Mouse (Mus musculus) heart, embryonic 12.5 days (tissue): ENCODE results near the gene Lrrc43. TPM values are rescaled to one million over a fixed set of nuclear protein-coding genes. Genes with fewer than 3 reads are reported as not detected.
"Not testable (repeated sequence)": the region's sequence is repeated elsewhere in the genome, so short reads cannot be mapped to it uniquely, and the experiment has no call there.

ENCODE experiments used
- ATAC-seq: fragments of 200-750 bp; cut with Nextera tagmentation; 2 replicates; pipeline ENCODE4 v1.8.0; 2017; ENCODE audit warnings: moderate TSS enrichment, moderate library complexity; ENCODE audit not compliant: insufficient number of reproducible peaks, low FRiP score
- H3K27ac ChIP-seq: fragments of 300-500 bp; sonication (generic); 2 replicates; pipeline ENCODE4 v1.5.1; 2016; ENCODE audit warnings: mild to moderate bottlenecking, moderate library complexity; ENCODE audit not compliant: poor library complexity, severe bottlenecking
- H3K27me3 ChIP-seq: fragments of 300-500 bp; sonication (generic); replicated peaks from 2 replicates; pipeline ENCODE4 v1.6.1; 2016; ENCODE audit warnings: mild to moderate bottlenecking, moderate library complexity
- H3K36me3 ChIP-seq: fragments of 300-500 bp; sonication (generic); 2 replicates; pipeline ENCODE4 v1.6.1; 2016; ENCODE audit warnings: mild to moderate bottlenecking, moderate library complexity
- H3K4me1 ChIP-seq: fragments of 300-500 bp; sonication (generic); replicated peaks from 2 replicates; pipeline ENCODE4 v1.6.1; 2016; ENCODE audit warnings: mild to moderate bottlenecking
- H3K4me2 ChIP-seq: fragments of 300-500 bp; sonication (generic); 2 replicates; pipeline ENCODE4 v1.6.1; 2016; ENCODE audit warnings: mild to moderate bottlenecking, moderate library complexity
- H3K4me3 ChIP-seq: fragments of 300-500 bp; sonication (generic); 2 replicates; pipeline ENCODE4 v1.5.1; 2016; ENCODE audit warnings: mild to moderate bottlenecking
- H3K9ac ChIP-seq: fragments of 300-500 bp; sonication (generic); 2 replicates; pipeline ENCODE4 v1.6.1; 2016; ENCODE audit warnings: mild to moderate bottlenecking, moderate library complexity
- H3K9me3 ChIP-seq: fragments of 300-500 bp; sonication (generic); replicated peaks from 2 replicates; pipeline ENCODE4 v1.6.1; 2016; ENCODE audit warnings: mild to moderate bottlenecking, moderate library complexity
- WGBS: fragments of 180-500 bp; shearing (Covaris S2); methylation state at CpG from one replicate; pipeline ENCODE4 v1.1.7; 2016; 5-methylcytosine and 5-hydroxymethylcytosine counted together
- polyA plus RNA-seq: library from polyadenylated mRNA; unstranded; fragments of >200 nt; fragmentation: Nextera tagmentation; extraction: Ambion mirVana; gene quantifications from 2 replicates; pipeline ENCODE4 v1.2.1, GENCODE M21; 2016

The Lrrc43 gene
- polyA plus RNA-seq, 1 experiment from 2014 or later = not detected

- H3K27me3 ChIP-seq = no peaks in the 10 kb centered on the region
Measured at GRCm38 (mm10) chr5:123473817-123474216, 15.3 kb upstream of the Lrrc43 start.

GRCm38 (mm10) chr5:123487659-123488395 lies 1.3 kb upstream of the Lrrc43 start:
- H3K27me3 ChIP-seq = peaks cover 6% of the 10 kb centered on the region; the same call in 1 of the 2 replicates
- peaks cover 11% of the 10 kb centered on the region for H3K4me1 ChIP-seq
- no peak overlapping the region for H3K4me2 ChIP-seq
- no peak overlapping the region for H3K4me3 ChIP-seq
- H3K9me3 ChIP-seq = no peaks in the 10 kb centered on the region
- 78% methylated on average over 11 of the region's 11 CpGs for WGBS
- no peak overlapping the region for H3K27ac ChIP-seq
- no peak overlapping the region for H3K9ac ChIP-seq
- H3K36me3 ChIP-seq = no peaks in the 10 kb centered on the region
- no peak for ATAC-seq

More at GRCm38 (mm10) chr5:123473817-123474216, 15.3 kb upstream of the Lrrc43 start:
- Histone ChIP-seq H3K9me3 (no peaks in the 10 kb centered on the region), H3K4me2 (no peak overlapping the region), H3K9ac (no peak overlapping the region), H3K4me1 (peaks cover 16% of the 10 kb centered on the region), H3K4me3 (no peak overlapping the region), H3K27ac (no peak overlapping the region), H3K36me3 (no peaks in the 10 kb centered on the region)
- WGBS = 76% methylated on average over 5 of the region's 5 CpGs
- ATAC-seq = no peak

GRCm38 (mm10) chr5:123489935-123490334 lies 830 bp downstream of the Lrrc43 start:
- no peak overlapping the region for H3K9ac ChIP-seq
- no peak for ATAC-seq
- WGBS = 57% methylated on average over 9 of the region's 9 CpGs

GRCm38 (mm10) chr5:123499717-123500116 lies 10.6 kb downstream of the Lrrc43 start:
- Histone ChIP-seq H3K4me2 (no peak overlapping the region), H3K9me3 (no peaks in the 10 kb centered on the region), H3K27ac (no peak overlapping the region), H3K4me1 (peaks cover 21% of the 10 kb centered on the region), H3K36me3 (no peaks in the 10 kb centered on the region), H3K4me3 (no peak overlapping the region), H3K27me3 (peaks cover 21% of the 10 kb centered on the region; the same call in 1 of the 2 replicates), H3K9ac (no peak overlapping the region)
- ATAC-seq = no peak
- 39% methylated on average over 4 of the region's 4 CpGs for WGBS

More at GRCm38 (mm10) chr5:123489935-123490334, 830 bp downstream of the Lrrc43 start:
- Histone ChIP-seq H3K36me3 (no peaks in the 10 kb centered on the region), H3K4me3 (no peak overlapping the region), H3K4me2 (no peak overlapping the region), H3K27ac (no peak overlapping the region), H3K4me1 (peaks cover 11% of the 10 kb centered on the region), H3K9me3 (no peaks in the 10 kb centered on the region), H3K27me3 (peaks cover 6% of the 10 kb centered on the region; the same call in 1 of the 2 replicates)

- Histone ChIP-seq H3K9me3 (no peaks in the 10 kb centered on the region), H3K36me3 (no peaks in the 10 kb centered on the region), H3K4me3 (no peak overlapping the region), H3K4me1 (peaks cover 16% of the 10 kb centered on the region), H3K27ac (no peak overlapping the region), H3K4me2 (no peak overlapping the region), H3K9ac (no peak overlapping the region), H3K27me3 (peaks cover 36% of the 10 kb centered on the region)
- WGBS = 45% methylated on average over 4 of the region's 4 CpGs
- no peak for ATAC-seq
Measured at GRCm38 (mm10) chr5:123501973-123502372, 12.9 kb downstream of the Lrrc43 start.

- Histone ChIP-seq H3K4me1 (peaks cover 13% of the 10 kb centered on the region; the same call in 1 of the 2 replicates), H3K9ac (peak overlapping the region; percentile 69), H3K27me3 (peaks cover 61% of the 10 kb centered on the region), H3K36me3 (peaks cover 24% of the 10 kb centered on the region), H3K9me3 (no peaks in the 10 kb centered on the region), H3K4me2 (peak overlapping the region; percentile 88), H3K27ac (no peak overlapping the region), H3K4me3 (peak overlapping the region; percentile 68)
- under 1% methylated on average over 58 of the region's 59 CpGs for WGBS
- ATAC-seq = peak; percentile 90
Measured at GRCm38 (mm10) chr5:123507936-123508723, 19.0 kb downstream of the Lrrc43 start.

- Histone ChIP-seq H3K9ac (peak overlapping the region; percentile 69), H3K9me3 (no peaks in the 10 kb centered on the region), H3K4me1 (peaks cover 13% of the 10 kb centered on the region; the same call in 1 of the 2 replicates), H3K27ac (no peak overlapping the region), H3K4me2 (peak overlapping the region; percentile 88), H3K4me3 (peak overlapping the region; percentile 68), H3K27me3 (peaks cover 58% of the 10 kb centered on the region), H3K36me3 (peaks cover 28% of the 10 kb centered on the region)
- ATAC-seq = no peak
- 7% methylated on average over 12 of the region's 12 CpGs for WGBS
Measured at GRCm38 (mm10) chr5:123508921-123509320, 19.8 kb downstream of the Lrrc43 start.

- H3K4me1 ChIP-seq = peaks cover 13% of the 10 kb centered on the region; the same call in 1 of the 2 replicates
- H3K9ac ChIP-seq = no peak within 1 kb of the TSS
- no peak for ATAC-seq
- H3K27ac ChIP-seq = no peak within 1 kb of the TSS
- 84% methylated on average over 5 of the region's 5 CpGs for WGBS
- H3K27me3 ChIP-seq = peaks cover 51% of the 10 kb centered on the region
- no peak within 1 kb of the TSS for H3K4me2 ChIP-seq
- H3K36me3 ChIP-seq = peaks cover 34% of the 10 kb centered on the region
- H3K9me3 ChIP-seq = no peaks in the 10 kb centered on the region
- H3K4me3 ChIP-seq = no peak within 1 kb of the TSS
Measured at GRCm38 (mm10) chr5:123510160-123510559, 21.1 kb downstream of the Lrrc43 start, which contains the start of gene B3gnt4. TSS of gene B3gnt4 (plus strand) at chr5:123510460.

GRCm38 (mm10) chr5:123511426-123511825 lies 22.3 kb downstream of the Lrrc43 start:
- not testable (repeated sequence) for H3K9me3 ChIP-seq, ATAC-seq, H3K4me2 ChIP-seq, H3K27ac ChIP-seq, H3K4me3 ChIP-seq, H3K9ac ChIP-seq
- H3K27me3 ChIP-seq = peaks cover 45% of the 10 kb centered on the region
- peaks cover 13% of the 10 kb centered on the region; the same call in 1 of the 2 replicates for H3K4me1 ChIP-seq
- H3K36me3 ChIP-seq = peaks cover 47% of the 10 kb centered on the region
- 68% methylated on average over 3 of the region's 3 CpGs for WGBS

- no peaks in the 10 kb centered on the region for H3K9me3 ChIP-seq
- H3K4me1 ChIP-seq = peaks cover 13% of the 10 kb centered on the region; the same call in 1 of the 2 replicates
- no peak overlapping the region for H3K9ac ChIP-seq
- ATAC-seq = no peak
- H3K27me3 ChIP-seq = peaks cover 38% of the 10 kb centered on the region
- 63% methylated on average over 3 of the region's 3 CpGs for WGBS
- H3K4me3 ChIP-seq = no peak overlapping the region
- H3K27ac ChIP-seq = no peak overlapping the region
- no peak overlapping the region for H3K4me2 ChIP-seq
- peaks cover 54% of the 10 kb centered on the region for H3K36me3 ChIP-seq
Measured at GRCm38 (mm10) chr5:123512102-123512501, 23.0 kb downstream of the Lrrc43 start.

- Histone ChIP-seq H3K4me1 (no peaks in the 10 kb centered on the region), H3K4me3 (no peak overlapping the region), H3K4me2 (no peak overlapping the region), H3K27me3 (peaks cover 14% of the 10 kb centered on the region; the same call in 1 of the 2 replicates), H3K9ac (no peak overlapping the region), H3K27ac (no peak overlapping the region), H3K36me3 (peaks cover 74% of the 10 kb centered on the region), H3K9me3 (no peaks in the 10 kb centered on the region)
- no peak for ATAC-seq
- 80% methylated on average over 5 of the region's 5 CpGs for WGBS
Measured at GRCm38 (mm10) chr5:123514871-123515270, 25.8 kb downstream of the Lrrc43 start.
